Mouse (Mus musculus) kidney, postnatal 25 days (tissue): Measurements from ENCODE around the gene Hist1h4j.
"Not testable (repeated sequence)": the region's sequence is repeated elsewhere in the genome, so short reads cannot be mapped to it uniquely, and the experiment has no call there.

Experiments used
- DNase-seq, 2 experiments: peaks; one replicate each; pipeline ENCODE4 v3.0.0; 2021; ENCODE audit warnings: mixed read lengths in 2 of 2

Gene Hist1h4j

GRCm38 (mm10) chr13:21727948-21728572 lies 6.8 kb upstream of the Hist1h4j start:
- no peak for DNase-seq

- no peak for DNase-seq
Measured at GRCm38 (mm10) chr13:21729544-21729943, 5.3 kb upstream of the Hist1h4j start.

GRCm38 (mm10) chr13:21733466-21733865 lies 1.4 kb upstream of the Hist1h4j start:
- DNase-seq, result no peak

GRCm38 (mm10) chr13:21734010-21734905 lies 606 bp upstream of the Hist1h4j start:
- DNase-seq, result peak; percentile 74 to 81

GRCm38 (mm10) chr13:21745006-21745405 lies 10.1 kb downstream of the Hist1h4j start:
- no peak for DNase-seq

- DNase-seq, result no peak
Measured at GRCm38 (mm10) chr13:21749387-21750158, 14.7 kb downstream of the Hist1h4j start.

- peak; percentile 83 to 91 for DNase-seq
Measured at GRCm38 (mm10) chr13:21750159-21751017, 15.5 kb downstream of the Hist1h4j start, which contains the start of gene Hist1h4k. Hist1h4k (minus strand) TSS chr13:21750505.

GRCm38 (mm10) chr13:21751417-21751816 lies 16.6 kb downstream of the Hist1h4j start:
- DNase-seq, result no peak

- no peak for DNase-seq
Measured at GRCm38 (mm10) chr13:21751827-21752226, 17.0 kb downstream of the Hist1h4j start.

- no peak for DNase-seq
Measured at GRCm38 (mm10) chr13:21752356-21752755, 17.5 kb downstream of the Hist1h4j start.

- DNase-seq, result no peak
Measured at GRCm38 (mm10) chr13:21753051-21753523, 18.2 kb downstream of the Hist1h4j start.

GRCm38 (mm10) chr13:21753524-21754285 lies 18.8 kb downstream of the Hist1h4j start, which contains the start of the genes Hist1h2ak and Hist1h2bn:
Hist1h2ak (minus strand) TSS chr13:21753827.
Hist1h2bn (plus strand) TSS chr13:21754123.
- DNase-seq, result peak; percentile 53 to 62

GRCm38 (mm10) chr13:21754294-21755001 lies 19.6 kb downstream of the Hist1h4j start:
- not testable (repeated sequence) for DNase-seq

- no peak for DNase-seq
Measured at GRCm38 (mm10) chr13:21755707-21756106, 20.8 kb downstream of the Hist1h4j start.

GRCm38 (mm10) chr13:21778814-21779766 lies 44.2 kb downstream of the Hist1h4j start:
- DNase-seq, result peak; percentile 74 to 84

- peak; percentile 39 to 65 for DNase-seq
Measured at GRCm38 (mm10) chr13:21779767-21780731, 45.2 kb downstream of the Hist1h4j start, which contains the start of gene Hist1h1b. Hist1h1b (minus strand) TSS chr13:21780625.

- DNase-seq, result no peak
Measured at GRCm38 (mm10) chr13:21781021-21781555, 46.2 kb downstream of the Hist1h4j start.
